ENCODE assay signal across 12 mouse cellular contexts in the genomic region with DNA sequence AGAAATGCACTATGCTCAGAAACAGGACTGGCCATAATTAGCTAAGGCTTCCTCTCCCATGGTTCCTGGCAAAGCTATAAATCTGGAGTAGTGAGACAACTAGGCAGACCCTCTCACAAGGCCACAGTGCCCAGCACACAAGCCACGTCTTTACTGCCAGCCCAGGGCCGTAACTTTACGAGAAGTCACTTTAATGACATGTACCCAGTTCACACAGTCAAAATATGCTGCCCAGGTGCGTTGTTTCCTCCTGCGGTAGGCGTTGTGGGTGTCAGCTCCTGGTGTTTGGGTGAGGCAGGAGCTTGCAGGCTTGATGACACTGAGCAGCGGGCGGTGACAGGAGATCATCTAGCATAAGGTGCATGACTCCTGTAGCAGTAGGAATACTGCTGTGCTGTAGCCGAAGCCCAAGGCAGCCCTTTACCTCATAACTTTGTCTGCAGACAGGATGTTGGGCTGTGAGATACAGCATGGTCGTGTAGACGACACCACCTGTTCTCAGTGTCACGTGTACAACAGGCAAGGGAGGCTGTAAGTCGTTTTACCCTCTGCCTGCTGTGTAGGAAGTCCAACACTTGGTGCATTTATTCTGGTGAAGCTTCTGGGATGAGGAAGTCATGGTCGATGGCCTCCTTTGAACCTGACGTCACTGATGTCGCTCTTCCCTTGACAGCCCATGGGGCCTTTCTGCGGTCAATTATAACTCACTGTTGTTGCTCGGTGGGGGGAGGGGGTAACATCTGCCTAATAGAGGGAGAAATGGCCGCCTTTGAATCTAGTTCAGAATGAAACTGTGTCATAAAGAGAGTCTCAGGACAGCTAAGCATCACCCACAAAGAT. TPM values are rescaled to one million over a fixed set of nuclear protein-coding genes. Genes with fewer than 3 reads are reported as not detected.
DNase-seq lines count a peak whose midpoint lies in the region; ATAC-seq and TF ChIP-seq lines count a peak whose summit lies in the region.
"Had no signal": no experiment of that assay in that cellular context is flagged by ENCODE, and none has a peak within 500 bp of the region (broad histone marks: within the 10 kb centered on the region; RNA-seq: fewer than 3 reads in every experiment).

No protein-coding gene starts in this region.

- H3K4me1 ChIP-seq in G1E (ENCODE audit: insufficient read depth, low read depth, low read length): peaks cover 74% of the 10 kb centered on the region
- H3K4me1 ChIP-seq in liver, embryonic 12.5 days: peaks cover 45% of the 10 kb centered on the region

- H3K9ac ChIP-seq in liver, embryonic 12.5 days: no peak overlapping the region

- ATAC-seq in G1E (ENCODE audit: extremely low read depth, insufficient number of reproducible peaks, low FRiP score, poor library complexity, severe bottlenecking): peak; percentile 9
- ATAC-seq in liver, embryonic 12.5 days: no peak
- ATAC-seq: hindbrain, embryonic 16.5 days had no signal

- peaks cover 7% of the 10 kb centered on the region; the same call in 1 of the 2 replicates for H3K27me3 ChIP-seq in G1E (ENCODE audit: insufficient read depth, low read length)
- no peaks in the 10 kb centered on the region for H3K27me3 ChIP-seq in liver, embryonic 12.5 days (replicated peaks)

- no peak overlapping the region for H3K4me2 ChIP-seq in liver, embryonic 12.5 days

- 44% methylated on average over 19 of the region's 19 CpGs for WGBS in liver, embryonic 12.5 days (ENCODE audit: insufficient replicate concordance)

- no peaks in the 10 kb centered on the region for H3K9me3 ChIP-seq in G1E (replicated peaks)
- H3K9me3 ChIP-seq in liver, embryonic 12.5 days (replicated peaks): no peaks in the 10 kb centered on the region
- H3K9me3 ChIP-seq: forebrain, embryonic 10.5 days had no signal

- no peak for TF ChIP-seq CTCF in G1E (IDR thresholded peaks at IDR 0.05; ENCODE audit: low read depth, low read length)

- H3K36me3 ChIP-seq in G1E (replicated peaks): no peaks in the 10 kb centered on the region
- no peaks in the 10 kb centered on the region for H3K36me3 ChIP-seq in liver, embryonic 12.5 days
- H3K36me3 ChIP-seq: forebrain, embryonic 10.5 days had no signal

- H3K4me3 ChIP-seq in G1E (ENCODE audit: low read depth, low read length): peak overlapping the region; percentile 59; the same call in 1 of the 2 replicates
- no peak overlapping the region for H3K4me3 ChIP-seq in liver, embryonic 12.5 days
- H3K4me3 ChIP-seq: forebrain, embryonic 10.5 days had no signal

- peak; percentile 77 to 82 for DNase-seq in B cell, adult 2 months
- DNase-seq in G1E (ENCODE audit: low spot score): no peak
- DNase-seq in spleen, postnatal 10 days (ENCODE audit: low spot score in 2 of 2): peak; percentile 17 to 57
- DNase-seq in adrenal gland, adult 2 months: no peak
- no peak for DNase-seq in heart, adult 18-20 months
- no peak for DNase-seq in kidney, postnatal 36 days
- DNase-seq in ovary, postnatal 10 days (ENCODE audit: low spot score): no peak
- DNase-seq: cerebellum, postnatal 36 days; gastrocnemius, postnatal 25 days had no signal

- 0 out of 2 replicates have a peak overlapping the region, but pooled peaks have one; percentile 10 for H3K27ac ChIP-seq in liver, embryonic 12.5 days
- H3K27ac ChIP-seq: forebrain, embryonic 10.5 days had no signal

RNA-seq across cellular contexts. Expression of gene Ppp2ca, which starts 22.5 kb away (rescaled TPM):
- total RNA-seq in G1E (2014; fragmentation: Nextera tagmentation) (101 and 108 TPM in 2 replicates), G1E (2017) (106 and 109 TPM in 2 replicates)
- polyA plus RNA-seq in G1E (2012): 16.4 and 20.1 TPM in 2 replicates
- polyA plus RNA-seq in liver, embryonic 12.5 days (2016; fragmentation: Nextera tagmentation; extraction: Ambion mirVana): 59.1 and 60.2 TPM in 2 replicates
- total RNA-seq in adrenal gland, adult 2 months (2021): 10 to 100 TPM; 69.0 to 90.8 TPM
- polyA plus RNA-seq in adrenal gland, adult 2 months (2012; rRNA removed): 17.5 and 19.2 TPM in 2 replicates
- total RNA-seq in heart, adult 18-20 months (2021): 10 to 100 TPM; 54.2 to 54.3 TPM

Comparison
In these comparisons a context has a peak if more than half of its experiments do, and no peak if none do; other contexts are left out.
1. DNase-seq: peak in B cell, adult 2 months (2 of 2) and spleen, postnatal 10 days (2 of 2); none in G1E (single experiment), adrenal gland, adult 2 months (single experiment), heart, adult 18-20 months (0 of 2), kidney, postnatal 36 days (0 of 2) and ovary, postnatal 10 days (single experiment).